Mouse (Mus musculus) embryonic fibroblast, embryonic 13.5 days (primary cell): ENCODE results near the gene Mri1.

ENCODE experiments used
- CTCF ChIP-seq: IDR thresholded peaks from 2 replicates; pipeline ENCODE4 v1.5.1; 2011; ENCODE audit warnings: mild to moderate bottlenecking, control low read depth, low read length, moderate library complexity, borderline replicate concordance; ENCODE audit not compliant: insufficient read depth
- POLR2A ChIP-seq: IDR thresholded peaks from 2 replicates; pipeline ENCODE4 v1.6.1; 2011; ENCODE audit warnings: low read depth, mild to moderate bottlenecking, control low read depth, low read length, moderate library complexity

- no peak for TF ChIP-seq CTCF
- no peak for TF ChIP-seq POLR2A
These were observed 4.0 kb upstream of the Mri1 start for GRCm38 (mm10) chr8:84261098-84261497.
